Mouse (Mus musculus) T-helper 17 cell (primary cell): ENCODE measurements at regions not wholly inside any gene's neighbourhood (a gene's known extent, or its start where the extent isn't known, plus 50 kb on each side); places are given as distances from the start of the nearest gene placed in this dataset.

ENCODE experiments used
- in situ Hi-C, 2 experiments: fragments of 300-600 bp; cut with MboI, MseI; formaldehyde crosslinking; loops; 1 replicate in 1 of 2; 2 replicates in 1 of 2; pipeline ENCODE4 v1.15.1; 2025; ENCODE audit warnings: high pct_unique_total_duplicates in 2 of 2

- in situ Hi-C loops = no loop called here
These were observed 483.1 kb downstream of the Plcl1 start for GRCm38 (mm10) chr1:55888711-55889366.

GRCm38 (mm10) chr1:55890511-55891151 is 484.9 kb downstream of the Plcl1 start:
- in situ Hi-C loops = loop anchor here in 1 of 2 experiments (5.0 kb wide), 2 partner anchors 1092 to 1317 kb away; no protein-coding TSS in a partner anchor

- in situ Hi-C loops = loop anchor here in 1 of 2 experiments (5.0 kb wide), 2 partner anchors 1090 to 1315 kb away; no protein-coding TSS in a partner anchor
These were observed 486.2 kb downstream of the Plcl1 start for GRCm38 (mm10) chr1:55891894-55892293.

GRCm38 (mm10) chr1:55897572-55897971 is 491.9 kb downstream of the Plcl1 start:
- in situ Hi-C loops = no loop called here

GRCm38 (mm10) chr1:55898031-55898430 is 492.3 kb downstream of the Plcl1 start:
- in situ Hi-C loops = no loop called here

GRCm38 (mm10) chr1:55900033-55900432 is 494.3 kb downstream of the Plcl1 start:
- in situ Hi-C loops = no loop called here

GRCm38 (mm10) chr1:55903177-55903576 is 497.5 kb downstream of the Plcl1 start:
- in situ Hi-C loops = no loop called here

GRCm38 (mm10) chr1:55904571-55904970 is 498.9 kb downstream of the Plcl1 start:
- in situ Hi-C loops = no loop called here

GRCm38 (mm10) chr1:55905232-55905631 is 499.5 kb downstream of the Plcl1 start:
- in situ Hi-C loops = no loop called here

- in situ Hi-C loops = no loop called here
These were observed 504.3 kb downstream of the Plcl1 start for GRCm38 (mm10) chr1:55910024-55910423.

GRCm38 (mm10) chr1:55914284-55914683 is 508.6 kb downstream of the Plcl1 start:
- in situ Hi-C loops = no loop called here

- in situ Hi-C loops = no loop called here
These were observed 510.2 kb downstream of the Plcl1 start for GRCm38 (mm10) chr1:55915940-55916339.

GRCm38 (mm10) chr1:55919516-55919915 is 513.8 kb downstream of the Plcl1 start:
- in situ Hi-C loops = no loop called here

- in situ Hi-C loops = no loop called here
These were observed 541.2 kb downstream of the Plcl1 start for GRCm38 (mm10) chr1:55946786-55947549.

GRCm38 (mm10) chr1:55947618-55948283 is 542.0 kb downstream of the Plcl1 start:
- in situ Hi-C loops = no loop called here

- in situ Hi-C loops = loop anchor here in 1 of 2 experiments (25.0 kb wide), 1 partner anchor 1263 kb away; no protein-coding TSS in a partner anchor
These were observed 543.9 kb downstream of the Plcl1 start for GRCm38 (mm10) chr1:55949606-55950005.

GRCm38 (mm10) chr1:55957804-55958445 is 552.2 kb downstream of the Plcl1 start:
- in situ Hi-C loops = loop anchor here in 1 of 2 experiments (25.0 kb wide), 1 partner anchor 1254 kb away; no protein-coding TSS in a partner anchor

GRCm38 (mm10) chr1:55960291-55960690 is 554.6 kb downstream of the Plcl1 start:
- in situ Hi-C loops = loop anchor here (10.0 to 25.0 kb wide), 2 partner anchors 365 to 1252 kb away; no protein-coding TSS in a partner anchor

GRCm38 (mm10) chr1:55963867-55964266 is 558.1 kb downstream of the Plcl1 start:
- in situ Hi-C loops = loop anchor here (10.0 to 25.0 kb wide), 2 partner anchors 361 to 1248 kb away; no protein-coding TSS in a partner anchor

GRCm38 (mm10) chr1:55966273-55966672 is 560.6 kb downstream of the Plcl1 start:
- in situ Hi-C loops = loop anchor here (10.0 to 25.0 kb wide), 2 partner anchors 359 to 1246 kb away; no protein-coding TSS in a partner anchor

- in situ Hi-C loops = loop anchor here (10.0 to 25.0 kb wide), 2 partner anchors 357 to 1244 kb away; no protein-coding TSS in a partner anchor
These were observed 562.1 kb downstream of the Plcl1 start for GRCm38 (mm10) chr1:55967869-55968268.
